Mouse (Mus musculus) erythroblast, embryonic 14.5 days (primary cell): Measurements from ENCODE around the gene Dock1.

Experiments
- GATA1 ChIP-seq: IDR thresholded peaks from 2 replicates; pipeline ENCODE4 v1.6.1; 2012; ENCODE audit warnings: low read length, inconsistent platforms, mixed read lengths
- TAL1 ChIP-seq: IDR thresholded peaks from 3 replicates; pipeline ENCODE4 v1.6.1; 2012; ENCODE audit warnings: low read length, inconsistent platforms, mixed read lengths

DNA sequence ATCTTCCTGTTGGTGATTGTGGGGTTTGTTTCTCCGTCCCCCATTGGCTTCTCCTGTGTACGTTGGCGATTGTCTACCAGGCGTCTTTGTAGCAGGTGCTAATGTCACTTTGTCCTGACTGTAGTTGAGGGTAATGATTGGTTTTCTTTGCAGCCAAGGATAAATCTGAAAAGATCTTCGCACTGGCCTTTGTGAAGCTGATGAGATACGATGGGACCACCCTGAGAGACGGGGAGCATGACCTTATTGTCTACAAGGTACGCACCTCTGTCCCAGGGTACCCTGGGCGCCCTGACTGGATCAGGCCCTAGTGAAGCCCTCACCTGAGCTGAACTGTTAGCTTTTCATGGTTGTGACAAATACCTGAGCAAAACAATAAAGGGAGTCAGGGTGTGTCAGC lies 100.9 kb downstream of the Dock1 start:
- TF ChIP-seq TAL1 (no peak), GATA1 (no peak)
